Mouse (Mus musculus) right cerebral cortex, postnatal 14 days (tissue): ENCODE measurements around the gene Mtr.
"Not testable (repeated sequence)": the region's sequence is repeated elsewhere in the genome, so short reads cannot be mapped to it uniquely, and the experiment has no call there.

Experiments
- DNase-seq: peaks from one replicate; pipeline ENCODE4 v3.0.0; 2022

Gene Mtr

GRCm38 (mm10) chr13:12159288-12160120 lies 98.4 kb downstream of the Mtr start:
- DNase-seq = no peak

- no peak for DNase-seq
These were observed 104.0 kb downstream of the Mtr start for GRCm38 (mm10) chr13:12153922-12154321.

GRCm38 (mm10) chr13:12146918-12147507 lies 110.9 kb downstream of the Mtr start:
- no peak for DNase-seq

- DNase-seq = no peak
These were observed 111.5 kb downstream of the Mtr start for GRCm38 (mm10) chr13:12146402-12146801.

GRCm38 (mm10) chr13:12143347-12143746 lies 114.6 kb downstream of the Mtr start:
- no peak for DNase-seq

GRCm38 (mm10) chr13:12136461-12136860 lies 121.5 kb downstream of the Mtr start:
- not testable (repeated sequence) for DNase-seq

- DNase-seq = no peak
These were observed 124.4 kb downstream of the Mtr start for GRCm38 (mm10) chr13:12133549-12133948.
